Mouse (Mus musculus) bone marrow, adult 2 months (tissue): ENCODE results near the gene Sfn. TPM values are rescaled to one million over a fixed set of nuclear protein-coding genes. Genes with fewer than 3 reads are reported as not detected.

Experiments
- H3K27ac ChIP-seq: fragments of 200-500 bp; 2 replicates; pipeline ENCODE4 v1.5.1; 2012; ENCODE audit warnings: low read depth, mild to moderate bottlenecking, control low read depth, inconsistent platforms, low read length; ENCODE audit not compliant: control insufficient read depth, poor library complexity, insufficient read depth
- H3K4me1 ChIP-seq: fragments of 200-500 bp; 2 replicates; pipeline ENCODE4 v1.6.1; 2011; ENCODE audit warnings: low read length; ENCODE audit not compliant: control insufficient read depth, insufficient read depth
- H3K4me3 ChIP-seq: fragments of 200-500 bp; replicated peaks from 2 replicates; pipeline ENCODE3; 2011; ENCODE audit warnings: mild to moderate bottlenecking, low read depth, low read length, control low read depth; ENCODE audit not compliant: control insufficient read depth
- CTCF ChIP-seq: fragments of 200-500 bp; IDR thresholded peaks from 2 replicates; pipeline ENCODE4 v1.5.1; 2011; ENCODE audit warnings: low read length, control low read depth; ENCODE audit not compliant: control insufficient read depth, insufficient read depth
- POLR2A ChIP-seq: fragments of 200-500 bp; IDR thresholded peaks from 2 replicates; pipeline ENCODE4 v1.6.1; 2011; ENCODE audit warnings: low read depth, mild to moderate bottlenecking, control low read depth, low read length, borderline replicate concordance; ENCODE audit not compliant: control insufficient read depth
- WGBS: fragments of 180-500 bp; shearing (Covaris S2); methylation state at CpG from one replicate; pipeline ENCODE4 v1.1.7; 2018; 5-methylcytosine and 5-hydroxymethylcytosine counted together
- polyA plus RNA-seq: library from polyadenylated mRNA; stranded (reverse); fragments of >200 nt; gene quantifications from 2 replicates; pipeline ENCODE4 v1.2.4, GENCODE M21; 2011; ENCODE audit warnings: low replicate concordance; ENCODE audit not compliant: missing spikeins, insufficient read depth, insufficient read length

Gene Sfn
- polyA plus RNA-seq, 1 experiment: 19.0 TPM

DNA sequence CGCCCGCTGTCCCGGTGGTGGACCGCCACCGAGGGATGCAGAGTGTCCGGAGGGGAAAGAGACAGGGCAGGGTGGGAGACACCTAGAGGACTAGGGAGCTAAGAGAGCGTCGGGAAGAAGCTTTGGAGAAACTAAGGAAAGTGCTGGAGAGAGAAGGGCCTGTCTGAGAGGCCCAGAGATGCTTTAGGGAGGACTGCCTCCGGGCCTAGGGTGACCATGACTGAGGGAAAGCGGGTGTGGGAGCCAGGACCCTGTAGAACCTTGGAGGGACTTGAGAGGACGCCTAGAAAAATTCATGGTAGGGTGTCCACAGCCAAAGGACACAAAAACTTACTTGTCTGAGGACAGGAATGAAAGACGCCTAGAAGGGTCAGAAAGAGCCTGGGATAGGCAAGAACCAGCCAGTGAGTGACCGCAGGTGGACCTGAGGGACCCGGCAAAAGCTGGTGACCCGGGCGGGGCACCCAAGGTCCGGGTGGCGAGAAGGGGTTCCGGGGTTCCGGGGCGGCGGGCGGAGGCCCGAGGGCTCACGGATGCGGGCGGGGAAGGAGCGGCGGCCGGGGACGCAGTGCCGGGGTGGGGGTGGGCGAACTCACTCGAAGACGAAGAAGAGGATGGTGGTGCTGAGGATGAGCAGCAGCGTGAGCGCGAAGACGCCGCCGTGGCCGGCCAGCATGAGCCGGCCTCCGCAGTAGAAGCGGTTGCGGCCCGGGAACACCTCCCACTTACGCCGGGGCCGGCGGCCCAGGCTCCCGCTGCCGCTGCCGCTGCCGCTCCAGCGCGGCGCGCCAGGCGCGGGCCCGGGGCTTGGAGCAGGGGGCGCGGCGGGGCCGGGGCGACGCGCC is 30.7 kb upstream of the Sfn start:
- Histone ChIP-seq H3K4me3 (peak overlapping the region; percentile 78), H3K4me1 (peaks cover 5% of the 10 kb centered on the region), H3K27ac (peak overlapping the region; percentile 83)
- WGBS: 2% methylated on average over 68 of the region's 69 CpGs
- TF ChIP-seq CTCF: no peak
- no peak for TF ChIP-seq POLR2A

DNA sequence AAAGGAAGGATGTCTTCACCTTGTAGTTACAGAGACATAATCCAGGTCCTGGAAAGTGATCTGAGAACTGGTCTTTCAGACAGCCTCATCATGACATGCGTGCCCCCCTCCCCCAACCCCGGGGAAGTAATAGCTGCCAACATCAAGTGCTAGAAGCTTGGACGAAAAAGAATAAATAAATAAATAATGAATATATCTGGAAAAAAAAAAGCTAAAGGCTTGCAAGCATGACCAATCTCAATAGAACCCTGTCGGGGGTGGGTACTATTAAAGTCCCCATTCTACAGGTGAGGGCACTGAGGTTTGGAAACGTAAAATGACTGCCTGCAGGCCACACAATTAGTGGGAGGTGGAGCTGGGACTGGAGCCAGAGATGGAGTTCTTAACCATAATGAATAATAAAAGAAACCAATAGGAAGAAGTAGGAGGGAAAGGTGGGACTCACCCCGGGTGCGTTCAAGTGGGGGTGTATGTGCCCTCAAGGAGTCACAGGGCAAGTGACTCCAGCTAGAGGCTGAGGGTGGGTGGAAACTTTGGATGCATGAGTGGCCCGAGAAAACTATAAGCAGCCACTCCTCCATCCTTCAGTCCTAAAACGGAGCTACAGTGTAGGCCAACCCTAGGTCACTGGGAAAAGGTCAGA is 29.9 kb upstream of the Sfn start:
- 7% methylated on average over 9 of the region's 9 CpGs for WGBS
- TF ChIP-seq CTCF (no peak), POLR2A (no peak)
- H3K4me1 ChIP-seq: peaks cover 5% of the 10 kb centered on the region
- H3K4me3 ChIP-seq: peak overlapping the region; percentile 78
- H3K27ac ChIP-seq: peak overlapping the region; percentile 83

GRCm38 (mm10) chr4:133631071-133631768 is 29.3 kb upstream of the Sfn start:
- Histone ChIP-seq H3K4me1 (peaks cover 7% of the 10 kb centered on the region), H3K27ac (peak overlapping the region; percentile 66), H3K4me3 (peak overlapping the region; percentile 65)
- WGBS: 20% methylated on average over 14 of the region's 14 CpGs
- TF ChIP-seq POLR2A (no peak), CTCF (no peak)

GRCm38 (mm10) chr4:133630326-133630920 is 28.5 kb upstream of the Sfn start:
- Histone ChIP-seq H3K4me3 (no peak overlapping the region), H3K4me1 (peaks cover 9% of the 10 kb centered on the region), H3K27ac (peak overlapping the region; percentile 44; the same call in 1 of the 2 replicates)
- 75% methylated on average over 8 of the region's 8 CpGs for WGBS
- TF ChIP-seq POLR2A (no peak), CTCF (no peak)

GRCm38 (mm10) chr4:133629191-133629590 is 27.2 kb upstream of the Sfn start:
- Histone ChIP-seq H3K4me1 (peaks cover 13% of the 10 kb centered on the region), H3K4me3 (no peak overlapping the region), H3K27ac (no peak overlapping the region)
- no peak for TF ChIP-seq CTCF
- TF ChIP-seq POLR2A: no peak
- WGBS: 46% methylated on average over 7 of the region's 7 CpGs

GRCm38 (mm10) chr4:133628517-133628916 is 26.5 kb upstream of the Sfn start:
- Histone ChIP-seq H3K4me1 (peaks cover 13% of the 10 kb centered on the region), H3K4me3 (no peak overlapping the region), H3K27ac (no peak overlapping the region)
- TF ChIP-seq POLR2A (no peak), CTCF (no peak)
- 51% methylated on average over 2 of the region's 2 CpGs for WGBS

- Histone ChIP-seq H3K4me1 (peaks cover 15% of the 10 kb centered on the region), H3K27ac (peak overlapping the region; percentile 90), H3K4me3 (no peak overlapping the region)
- no peak for TF ChIP-seq CTCF
- TF ChIP-seq POLR2A: no peak
- WGBS: 87% methylated on average over 14 of the region's 14 CpGs
Observed at GRCm38 (mm10) chr4:133627039-133627438, 25.1 kb upstream of the Sfn start.

GRCm38 (mm10) chr4:133626621-133627020 is 24.7 kb upstream of the Sfn start:
- no peak overlapping the region for H3K4me3 ChIP-seq
- TF ChIP-seq POLR2A: no peak
- no peak for TF ChIP-seq CTCF
- peaks cover 17% of the 10 kb centered on the region for H3K4me1 ChIP-seq
- H3K27ac ChIP-seq: peak overlapping the region; percentile 90
- 89% methylated on average over 9 of the region's 9 CpGs for WGBS
